Mouse (Mus musculus): ENCODE measurements around the gene Slc22a5. TPM values are rescaled to one million over a fixed set of nuclear protein-coding genes. Genes with fewer than 3 reads are reported as not detected.

The Slc22a5 gene
- total RNA-seq, 2 experiments from 2014 or later: 17.2 to 19.6 TPM

GRCm38 (mm10) chr11:53845680-53846079 is 45.8 kb downstream of the Slc22a5 start:
- intact Hi-C loops (cut with DNase I): no loop called here
- no peak for DNase-seq

GRCm38 (mm10) chr11:53843106-53843505 is 48.4 kb downstream of the Slc22a5 start:
- no peak for DNase-seq
- intact Hi-C loops (cut with DNase I): no loop called here

- DNase-seq: no peak
- intact Hi-C loops (cut with DNase I): no loop called here
Measured at GRCm38 (mm10) chr11:53842161-53842581, 49.3 kb downstream of the Slc22a5 start.

- no peak for DNase-seq
- intact Hi-C loops (cut with DNase I): no loop called here
Measured at GRCm38 (mm10) chr11:53841514-53841913, 49.9 kb downstream of the Slc22a5 start.

DNA sequence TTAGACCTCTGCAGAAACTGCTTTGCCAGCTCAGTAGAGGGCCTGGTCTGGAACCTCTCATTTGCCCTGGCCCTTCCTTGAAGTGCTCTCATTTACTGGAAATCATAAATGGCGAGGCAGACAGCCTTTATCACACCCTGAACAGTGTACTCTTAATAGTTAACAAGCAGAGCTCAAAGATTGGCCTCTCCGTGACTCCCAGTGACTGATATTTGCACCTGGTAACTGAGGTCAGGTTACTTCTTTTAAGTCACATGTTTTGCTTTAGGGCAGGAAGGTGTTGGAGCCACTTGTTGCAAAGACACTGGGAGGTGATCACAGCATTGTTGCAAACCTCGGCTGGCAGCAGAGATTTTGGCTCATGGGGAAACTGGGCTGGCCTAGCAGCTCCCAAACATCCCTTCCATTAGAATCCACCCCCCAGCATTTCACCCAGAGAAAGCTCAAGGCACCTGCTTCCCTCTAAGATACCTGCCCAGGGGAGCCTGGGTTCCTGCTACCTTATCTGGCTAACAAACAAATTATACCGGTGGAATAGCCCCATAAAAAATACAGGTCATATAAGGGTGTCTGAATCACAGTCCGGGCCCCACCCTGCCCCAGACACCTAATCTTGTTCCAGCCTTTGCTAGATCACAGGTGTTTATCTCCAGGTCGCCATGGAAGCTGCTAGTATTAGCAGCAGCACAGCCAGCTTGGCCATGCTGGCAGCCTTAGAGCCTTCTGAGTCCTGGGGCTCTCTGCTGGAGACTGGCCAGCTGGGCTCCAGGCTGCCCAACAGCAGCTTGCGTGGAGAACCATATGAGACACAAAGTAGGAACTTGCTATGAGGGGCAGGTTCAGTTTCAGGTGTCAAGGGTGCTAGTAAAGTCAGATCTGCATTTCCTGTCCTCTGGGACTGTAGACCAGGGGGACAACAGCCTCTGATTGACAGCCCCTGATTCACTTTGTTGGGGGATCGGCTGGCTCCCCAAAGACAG is 51.5 kb downstream of the Slc22a5 start:
- intact Hi-C loops (cut with DNase I): no loop called here
- peak; percentile 38 for DNase-seq

- DNase-seq: no peak
- intact Hi-C loops (cut with DNase I): no loop called here
Measured at GRCm38 (mm10) chr11:53839147-53839546, 52.3 kb downstream of the Slc22a5 start.

GRCm38 (mm10) chr11:53837731-53838130 is 53.7 kb downstream of the Slc22a5 start:
- intact Hi-C loops (cut with DNase I): no loop called here
- DNase-seq: no peak

DNA sequence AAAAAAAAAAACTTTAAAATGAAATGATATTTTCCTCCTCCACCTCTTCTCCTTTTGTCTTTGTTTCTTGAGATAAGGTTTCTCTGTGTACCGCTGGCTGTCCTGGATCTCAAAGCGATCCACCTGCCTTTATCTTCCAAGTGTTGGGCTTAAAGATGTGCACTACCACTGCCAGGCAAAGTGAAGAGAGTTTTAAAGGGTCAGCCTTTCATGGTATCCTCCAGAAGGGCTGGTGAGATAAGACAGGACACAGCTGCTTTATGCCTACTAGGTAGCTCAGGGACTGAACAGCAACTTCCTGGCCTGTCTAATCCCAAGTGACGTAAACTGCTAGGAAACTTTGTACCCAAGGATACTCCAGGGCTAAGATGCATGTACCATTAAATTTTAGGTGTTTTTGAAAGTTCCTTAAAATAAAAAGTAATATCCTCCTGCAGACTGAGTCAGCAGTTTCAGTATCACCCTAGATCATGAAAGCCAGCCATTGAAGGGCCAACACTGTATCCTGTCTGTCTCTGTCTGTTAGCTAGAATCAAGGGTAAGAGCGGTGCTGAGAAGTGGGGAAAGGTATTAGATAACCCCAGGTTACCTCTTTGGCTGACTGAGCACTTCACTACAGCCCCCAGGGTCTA is 56.0 kb downstream of the Slc22a5 start:
- no peak for DNase-seq
- intact Hi-C loops (cut with DNase I): no loop called here

DNA sequence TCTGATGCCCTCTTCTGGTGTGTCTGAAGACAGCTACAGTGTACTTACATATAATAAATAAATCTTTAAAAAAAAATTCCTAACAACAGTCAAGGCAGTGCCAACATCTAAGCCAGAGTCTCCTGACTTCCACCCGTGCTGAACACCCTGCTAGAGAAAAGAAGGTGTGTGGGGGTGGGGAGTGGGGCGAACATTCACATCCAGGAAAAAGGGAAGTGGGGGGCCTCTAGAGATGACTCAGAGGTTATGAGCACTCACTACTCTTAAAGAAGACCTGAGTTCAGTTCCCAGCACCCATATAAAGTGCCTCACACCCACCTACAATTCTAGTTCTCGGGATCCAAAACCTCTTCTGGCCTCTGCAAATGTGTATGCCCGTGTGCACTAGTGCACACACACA is 66.1 kb downstream of the Slc22a5 start:
- intact Hi-C loops (cut with DNase I): no loop called here
- no peak for DNase-seq

GRCm38 (mm10) chr11:53821945-53822338 is 69.5 kb downstream of the Slc22a5 start:
- intact Hi-C loops (cut with DNase I): no loop called here

GRCm38 (mm10) chr11:53821230-53821944 is 70.1 kb downstream of the Slc22a5 start:
- no peak for DNase-seq
- intact Hi-C loops (cut with DNase I): no loop called here

More at GRCm38 (mm10) chr11:53821945-53822338, 69.5 kb downstream of the Slc22a5 start:
- no peak for DNase-seq

DNA sequence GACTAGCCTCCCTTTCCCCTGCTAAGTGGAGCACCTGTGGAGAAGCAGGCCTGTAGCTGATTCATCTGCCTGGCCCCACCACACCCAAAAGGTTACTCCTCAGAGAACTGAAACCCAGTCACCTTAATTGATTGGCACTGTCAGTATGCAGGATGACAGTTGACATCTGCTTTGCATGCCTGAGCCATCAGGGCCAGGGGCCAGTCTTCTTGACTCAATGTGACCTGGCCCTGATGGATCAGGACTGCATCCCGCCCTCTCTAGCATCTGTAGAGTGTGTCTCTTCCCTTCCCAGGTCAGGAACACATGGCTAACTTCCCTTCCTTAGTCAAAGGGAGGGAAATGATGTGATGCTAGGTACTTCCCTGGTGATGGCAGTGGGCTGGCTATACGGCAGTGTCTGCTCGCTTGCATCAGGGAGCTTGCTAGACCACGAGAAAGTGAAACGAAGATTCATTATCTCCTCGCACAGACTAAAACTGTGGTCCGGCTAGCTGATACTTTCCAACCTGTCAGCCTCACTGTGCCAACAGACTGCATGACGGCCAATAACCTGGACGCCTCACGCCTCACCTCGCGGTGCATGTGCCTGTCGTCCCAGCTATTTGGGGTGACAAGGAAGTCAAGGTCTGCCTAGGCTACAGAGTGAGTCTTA is 70.8 kb downstream of the Slc22a5 start:
- no peak for DNase-seq
- intact Hi-C loops (cut with DNase I): no loop called here

- intact Hi-C loops (cut with DNase I): no loop called here
- no peak for DNase-seq
Measured at GRCm38 (mm10) chr11:53819511-53819910, 71.9 kb downstream of the Slc22a5 start.

DNA sequence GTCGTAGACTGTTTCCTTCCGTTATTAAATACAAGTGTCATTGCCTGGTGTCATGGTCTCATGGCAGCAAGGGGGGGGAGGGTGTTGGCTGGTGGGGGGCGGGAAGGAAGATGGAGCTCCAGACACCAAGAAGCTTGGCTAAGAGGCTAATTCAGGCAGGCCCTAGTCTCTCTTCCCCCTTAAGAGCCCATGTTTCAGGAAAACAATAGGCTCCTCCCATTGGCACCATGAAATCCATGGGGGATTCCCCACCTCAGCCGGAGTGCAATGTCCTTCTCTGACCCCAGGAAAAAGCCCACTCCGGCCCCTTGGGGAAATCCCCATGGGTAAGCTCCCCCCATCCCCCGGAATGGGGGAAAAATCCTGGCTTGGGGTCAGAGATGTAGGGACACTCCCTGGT is 72.7 kb downstream of the Slc22a5 start:
- intact Hi-C loops (cut with DNase I): no loop called here
- DNase-seq: no peak

DNA sequence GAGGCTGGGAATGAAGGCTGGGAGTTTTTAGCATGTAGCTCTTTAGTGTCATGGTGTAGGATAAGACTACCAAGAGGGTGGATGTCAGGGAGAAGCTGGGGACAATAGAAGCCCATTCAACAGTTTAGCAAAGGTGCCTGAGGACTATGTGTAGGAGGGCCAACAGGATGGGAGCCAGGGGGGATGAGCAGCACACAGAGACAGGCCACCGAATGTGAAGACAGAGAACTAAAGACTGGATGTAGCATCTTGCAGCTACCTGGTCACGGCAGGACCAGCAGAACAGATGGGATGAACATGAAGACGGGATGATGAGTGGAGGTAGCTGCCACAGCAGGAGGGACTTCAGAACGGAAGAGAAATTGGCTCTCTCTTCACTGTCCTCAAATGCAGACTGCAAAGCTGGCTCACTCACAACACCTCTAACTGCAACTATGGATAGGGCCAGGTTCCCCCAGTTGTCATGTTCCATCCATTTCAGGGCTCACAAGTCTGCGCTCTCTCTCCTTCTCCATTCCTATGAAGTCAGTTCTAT is 74.6 kb downstream of the Slc22a5 start:
- DNase-seq: no peak
- intact Hi-C loops (cut with DNase I): no loop called here

DNA sequence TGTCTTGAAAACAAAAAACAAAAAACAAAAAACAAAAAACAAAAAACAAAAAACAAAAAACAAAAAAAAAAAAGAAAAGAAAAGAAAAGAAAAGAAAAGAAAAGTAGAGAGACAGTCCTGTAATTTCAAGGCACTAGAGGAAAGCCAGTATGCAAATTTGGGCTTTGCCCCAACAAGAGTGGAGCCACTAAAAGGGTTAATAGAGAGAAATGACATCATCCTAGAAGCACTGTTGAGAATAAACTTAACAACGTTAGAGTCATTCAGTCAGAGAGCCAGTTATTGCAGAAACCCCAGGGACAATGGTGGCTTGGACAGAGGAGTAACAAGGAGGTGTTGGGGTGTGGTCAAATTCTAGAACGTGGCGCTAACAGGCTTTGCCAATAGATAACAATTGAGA is 76.7 kb downstream of the Slc22a5 start:
- DNase-seq: no peak
- intact Hi-C loops (cut with DNase I): no loop called here

Measured in left cerebral cortex, postnatal 4 days (tissue).